Mouse (Mus musculus) CH12.LX (cell line): ENCODE measurements around the gene Bhlhe40. TPM values are rescaled to one million over a fixed set of nuclear protein-coding genes. Genes with fewer than 3 reads are reported as not detected.

Experiments used
- DNase-seq: peaks from one replicate; pipeline ENCODE4 v3.0.0-alpha.2; 2013; ENCODE audit errors: extremely low read depth
- H3K27ac ChIP-seq: 2 replicates; pipeline ENCODE4 v1.5.1; 2012; ENCODE audit warnings: low read depth, mild to moderate bottlenecking, control low read depth, moderate library complexity; ENCODE audit not compliant: insufficient read depth
- H3K27me3 ChIP-seq: replicated peaks from 2 replicates; pipeline ENCODE3; 2012; ENCODE audit warnings: inconsistent platforms
- H3K36me3 ChIP-seq, 2 experiments: replicated peaks in 1 of 2; 2 replicates each; pipeline versions ENCODE3 to v1.6.1; 2012; ENCODE audit warnings: inconsistent platforms in 1 of 2, low read length in 1 of 2, mild to moderate bottlenecking in 1 of 2, mixed read lengths in 1 of 2, moderate library complexity in 1 of 2; ENCODE audit not compliant: control insufficient read depth in 1 of 2, insufficient read depth in 1 of 2
- H3K4me1 ChIP-seq, 2 experiments: 2 replicates each; pipeline ENCODE4 v1.6.1; 2012; ENCODE audit warnings: inconsistent platforms in 1 of 2, moderate library complexity in 1 of 2; ENCODE audit not compliant: insufficient read depth in 2 of 2, control insufficient read depth in 1 of 2
- H3K4me2 ChIP-seq: 2 replicates; pipeline ENCODE4 v1.6.1; 2012; ENCODE audit warnings: low read depth, mild to moderate bottlenecking, control low read depth; ENCODE audit not compliant: poor library complexity, insufficient read depth, severe bottlenecking
- H3K4me3 ChIP-seq, 3 experiments: fragments of 150-350 bp in 1 of 3; sonication (generic) in 1 of 3; replicated peaks in 1 of 3; 2 replicates each; pipeline versions ENCODE3 to v1.5.1; 2011 to 2012; ENCODE audit warnings: low read depth in 2 of 3, low read length in 2 of 3, mild to moderate bottlenecking in 2 of 3, moderate library complexity in 2 of 3, control low read depth in 1 of 3, improper control_type of control experiment in 1 of 3, inconsistent platforms in 1 of 3, mixed read lengths in 1 of 3; ENCODE audit not compliant: poor library complexity in 1 of 3
- H3K79me2 ChIP-seq: replicated peaks from 2 replicates; pipeline ENCODE4 v1.6.1; 2012; ENCODE audit warnings: mild to moderate bottlenecking, moderate library complexity; ENCODE audit not compliant: control insufficient read depth, poor library complexity, insufficient read depth, severe bottlenecking; ENCODE audit errors: extremely low read depth
- H3K9ac ChIP-seq: 2 replicates; pipeline ENCODE4 v1.6.1; 2012; ENCODE audit warnings: low read depth, mild to moderate bottlenecking, control low read depth, moderate library complexity; ENCODE audit not compliant: insufficient read depth
- H3K9me3 ChIP-seq: replicated peaks from 2 replicates; pipeline ENCODE3; 2012; ENCODE audit warnings: low read length, inconsistent platforms, mixed read lengths
- BHLHE40 ChIP-seq: IDR thresholded peaks from 2 replicates; pipeline ENCODE4 v1.6.1; 2011; ENCODE audit warnings: mild to moderate bottlenecking, low read depth, low read length, improper control_type of control experiment
- CHD1 ChIP-seq: IDR thresholded peaks from 2 replicates; pipeline ENCODE4 v1.6.1; 2012; ENCODE audit warnings: low read depth, low read length, improper control_type of control experiment, inconsistent platforms
- CHD2 ChIP-seq: IDR thresholded peaks from 2 replicates; pipeline ENCODE4 v1.6.1; 2011; ENCODE audit warnings: low read length, improper control_type of control experiment
- CTCF ChIP-seq, 2 experiments: IDR thresholded peaks in 1 of 2; conservative IDR thresholded peaks in 1 of 2; 2 replicates each; pipeline ENCODE4 v1.5.1; 2011 to 2012; ENCODE audit warnings: low read depth in 2 of 2, low read length in 2 of 2, improper control_type of control experiment in 1 of 2, inconsistent platforms in 1 of 2, mild to moderate bottlenecking in 1 of 2, moderate library complexity in 1 of 2
- E2F4 ChIP-seq: IDR thresholded peaks from 2 replicates; pipeline ENCODE4 v1.6.1; 2011; ENCODE audit warnings: low read depth, low read length, improper control_type of control experiment; ENCODE audit not compliant: insufficient replicate concordance
- ELF1 ChIP-seq: IDR thresholded peaks from 2 replicates; pipeline ENCODE4 v1.6.1; 2014; ENCODE audit warnings: low read depth, mild to moderate bottlenecking, inconsistent platforms, low read length, improper control_type of control experiment
- EP300 ChIP-seq: IDR thresholded peaks from 2 replicates; pipeline ENCODE4 v1.6.1; 2011; ENCODE audit warnings: low read length, improper control_type of control experiment
- ETS1 ChIP-seq: conservative IDR thresholded peaks from 2 replicates; pipeline ENCODE4 v1.6.1; 2012; ENCODE audit warnings: low read depth, mild to moderate bottlenecking, inconsistent platforms, low read length, improper control_type of control experiment, moderate library complexity
- GABPA ChIP-seq: IDR thresholded peaks from 2 replicates; pipeline ENCODE4 v1.6.1; 2012; ENCODE audit warnings: low read depth, low read length, improper control_type of control experiment, inconsistent platforms; ENCODE audit not compliant: insufficient replicate concordance
- HCFC1 ChIP-seq: IDR thresholded peaks from 2 replicates; pipeline ENCODE4 v1.6.1; 2012; ENCODE audit warnings: low read depth, mild to moderate bottlenecking, inconsistent platforms, low read length, improper control_type of control experiment
- IRF4 ChIP-seq: IDR thresholded peaks from 2 replicates; pipeline ENCODE4 v1.6.1; 2014; ENCODE audit warnings: low read depth, mild to moderate bottlenecking, inconsistent platforms, low read length, improper control_type of control experiment
- JUN ChIP-seq: IDR thresholded peaks from 2 replicates; pipeline ENCODE4 v1.6.1; 2011; ENCODE audit warnings: low read depth, mild to moderate bottlenecking, low read length, improper control_type of control experiment, moderate library complexity; ENCODE audit not compliant: insufficient read depth
- JUND ChIP-seq: conservative IDR thresholded peaks from 2 replicates; pipeline ENCODE4 v1.6.1; 2011; ENCODE audit warnings: low read depth, low read length, improper control_type of control experiment
- KAT2A ChIP-seq: IDR thresholded peaks from 2 replicates; pipeline ENCODE4 v1.6.1; 2012; ENCODE audit warnings: low read length, improper control_type of control experiment, inconsistent platforms; ENCODE audit not compliant: insufficient replicate concordance
- MAFK ChIP-seq: IDR thresholded peaks from 2 replicates; pipeline ENCODE4 v1.6.1; 2011; ENCODE audit warnings: low read length, improper control_type of control experiment; ENCODE audit not compliant: insufficient replicate concordance
- MAX ChIP-seq: IDR thresholded peaks from 2 replicates; pipeline ENCODE4 v1.6.1; 2011; ENCODE audit warnings: low read length, improper control_type of control experiment
- MAZ ChIP-seq: IDR thresholded peaks from 2 replicates; pipeline ENCODE4 v1.6.1; 2012; ENCODE audit warnings: low read depth, mild to moderate bottlenecking, inconsistent platforms, low read length, improper control_type of control experiment, moderate library complexity
- MEF2A ChIP-seq: IDR thresholded peaks from 2 replicates; pipeline ENCODE4 v1.6.1; 2014; ENCODE audit warnings: low read depth, mild to moderate bottlenecking, inconsistent platforms, low read length, improper control_type of control experiment, borderline replicate concordance
- MXI1 ChIP-seq: IDR thresholded peaks from 2 replicates; pipeline ENCODE4 v1.6.1; 2011; ENCODE audit warnings: mild to moderate bottlenecking, low read depth, low read length, improper control_type of control experiment
- MYC ChIP-seq: IDR thresholded peaks from 2 replicates; pipeline ENCODE4 v1.6.1; 2011; ENCODE audit warnings: low read depth, mild to moderate bottlenecking, improper control_type of control experiment, low read length
- NELFE ChIP-seq: IDR thresholded peaks from 2 replicates; pipeline ENCODE4 v1.6.1; 2011; ENCODE audit warnings: low read depth, low read length, improper control_type of control experiment
- NRF1 ChIP-seq: IDR thresholded peaks from 2 replicates; pipeline ENCODE4 v1.6.1; 2014; ENCODE audit warnings: low read depth, mild to moderate bottlenecking, inconsistent platforms, low read length, improper control_type of control experiment, moderate library complexity
- PAX5 ChIP-seq: IDR thresholded peaks from 2 replicates; pipeline ENCODE4 v1.6.1; 2012; ENCODE audit warnings: low read length, inconsistent platforms, mixed read lengths
- POLR2A ChIP-seq: IDR thresholded peaks from 2 replicates; pipeline ENCODE4 v1.6.1; 2011; ENCODE audit warnings: low read depth, mild to moderate bottlenecking, improper control_type of control experiment, low read length
- POLR2AphosphoS2 ChIP-seq: IDR thresholded peaks from 2 replicates; pipeline ENCODE4 v1.6.1; 2011; ENCODE audit warnings: low read depth, low read length, improper control_type of control experiment
- RAD21 ChIP-seq: IDR thresholded peaks from 2 replicates; pipeline ENCODE4 v1.6.1; 2011; ENCODE audit warnings: low read depth, mild to moderate bottlenecking, low read length, improper control_type of control experiment, moderate library complexity
- SIN3A ChIP-seq: IDR thresholded peaks from 2 replicates; pipeline ENCODE4 v1.6.1; 2012; ENCODE audit warnings: low read length, improper control_type of control experiment, inconsistent platforms
- SMC3 ChIP-seq: IDR thresholded peaks from 2 replicates; pipeline ENCODE4 v1.6.1; 2011; ENCODE audit warnings: low read depth, low read length, improper control_type of control experiment
- TBP ChIP-seq: conservative IDR thresholded peaks from 2 replicates; pipeline ENCODE4 v1.6.1; 2011; ENCODE audit warnings: low read depth, low read length, improper control_type of control experiment
- TCF12 ChIP-seq: IDR thresholded peaks from 2 replicates; pipeline ENCODE4 v1.6.1; 2014; ENCODE audit warnings: low read depth, mild to moderate bottlenecking, inconsistent platforms, low read length, improper control_type of control experiment
- UBTF ChIP-seq: IDR thresholded peaks from 2 replicates; pipeline ENCODE4 v1.6.1; 2012; ENCODE audit warnings: low read depth, mild to moderate bottlenecking, inconsistent platforms, low read length, improper control_type of control experiment, moderate library complexity
- USF1 ChIP-seq: IDR thresholded peaks from 2 replicates; pipeline ENCODE4 v1.6.1; 2014; ENCODE audit warnings: low read depth, mild to moderate bottlenecking, inconsistent platforms, low read length, improper control_type of control experiment
- USF2 ChIP-seq: conservative IDR thresholded peaks from 2 replicates; pipeline ENCODE4 v1.6.1; 2011; ENCODE audit warnings: low read depth, low read length, improper control_type of control experiment
- ZC3H11A ChIP-seq: IDR thresholded peaks from 2 replicates; pipeline ENCODE4 v1.6.1; 2012; ENCODE audit warnings: low read depth, mild to moderate bottlenecking, inconsistent platforms, low read length, improper control_type of control experiment
- ZKSCAN1 ChIP-seq: IDR thresholded peaks from 2 replicates; pipeline ENCODE4 v1.6.1; 2012; ENCODE audit warnings: low read depth, inconsistent platforms, low read length, improper control_type of control experiment, borderline replicate concordance
- ZMIZ1 ChIP-seq: IDR thresholded peaks from 2 replicates; pipeline ENCODE4 v1.6.1; 2012; ENCODE audit warnings: low read depth, mild to moderate bottlenecking, inconsistent platforms, low read length, improper control_type of control experiment
- ZNF384 ChIP-seq: IDR thresholded peaks from 2 replicates; pipeline ENCODE4 v1.6.1; 2012; ENCODE audit warnings: low read depth, low read length, improper control_type of control experiment, inconsistent platforms
- dilution Hi-C: fragments of 300-500 bp; cut with MboI; formaldehyde crosslinking; loops from 2 replicates; pipeline ENCODE4 v1.14.3; 2020; ENCODE audit warnings: low sequenced_read_pairs; ENCODE audit not compliant: extremely low pct_unique_long_range_greater_than_20kb, extremely low pct_ligation_motif_present
- in situ Hi-C: fragments of 300-500 bp; cut with MboI; formaldehyde crosslinking; loops from 3 replicates; pipeline ENCODE4 v1.14.3; 2019; ENCODE audit warnings: low sequenced_read_pairs, low pct_ligation_motif_present, low pct_unique_long_range_greater_than_20kb, mixed read lengths
- polyA plus RNA-seq: library from polyadenylated mRNA; unstranded; fragments of >175 nt; gene quantifications from 2 replicates; pipeline ENCODE4 v1.2.1, GENCODE M21; 2012; ENCODE audit warnings: low read depth; ENCODE audit not compliant: insufficient read length
- total RNA-seq, 2 experiments: library from RNA; depleted of rRNA; stranded (reverse); fragments of 300-350 nt in 1 of 2; fragments of >200 nt in 1 of 2; gene quantifications; 2 replicates each; pipeline ENCODE4 v1.2.3; 2012 to 2014

The Bhlhe40 gene
- total and polyA plus RNA-seq, 3 experiments = 55.4 to 130 (median 117) TPM

DNA sequence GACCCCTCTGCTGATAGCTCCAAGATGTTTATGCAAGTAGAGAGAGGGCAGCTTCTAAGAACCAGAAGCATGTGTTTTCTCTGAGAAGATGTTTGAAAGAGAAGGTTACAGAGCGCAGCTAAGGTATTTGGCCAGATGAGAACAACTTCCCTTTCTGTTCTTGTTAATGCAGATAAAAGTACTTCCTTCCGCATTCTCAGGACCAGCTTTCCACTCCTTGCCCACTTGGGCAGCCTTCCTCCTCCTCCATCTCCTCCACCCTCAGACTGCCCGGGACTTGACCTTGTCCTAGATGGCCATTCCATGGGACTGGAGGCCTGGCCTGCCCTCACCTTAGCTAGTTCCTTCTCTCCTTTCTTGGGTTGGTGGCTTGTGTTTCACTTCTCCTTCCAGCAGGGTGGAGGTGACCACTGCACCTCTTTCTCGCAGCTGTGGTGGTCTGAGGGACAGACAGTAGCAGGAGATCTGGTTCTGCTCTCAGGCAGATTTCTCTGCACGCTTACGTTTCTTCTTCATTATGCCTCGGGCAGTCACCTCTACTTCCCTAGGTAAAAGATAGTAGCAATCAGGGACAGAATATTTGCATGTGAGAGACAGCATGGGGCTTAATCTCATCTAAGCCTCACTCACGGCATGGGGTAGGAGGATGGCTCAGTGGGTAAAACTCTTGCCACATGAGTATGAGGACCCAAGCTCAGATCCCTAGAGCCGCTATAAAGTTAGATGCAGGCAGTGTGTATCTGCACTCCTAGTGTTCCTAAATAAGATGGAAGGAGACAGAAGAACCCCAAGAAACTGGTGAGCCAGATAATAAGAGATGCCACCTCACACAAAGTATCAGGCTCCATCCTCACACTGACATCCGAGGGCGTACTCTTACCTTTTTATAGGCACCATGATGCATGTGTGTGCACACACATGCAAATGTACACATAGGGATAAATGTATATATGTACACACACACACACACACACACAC, 35.7 kb downstream of the Bhlhe40 start:
- H3K27me3 ChIP-seq = no peaks in the 10 kb centered on the region
- in situ Hi-C loops (no loop called here), dilution Hi-C loops (no loop called here)
- H3K4me3 ChIP-seq = peak overlapping the region; percentile 21 to 36 (median 28)
- peak; percentile 92 for DNase-seq
- H3K9ac ChIP-seq = peak overlapping the region; percentile 49
- H3K4me2 ChIP-seq = peak overlapping the region; percentile 77
- no peaks in the 10 kb centered on the region for H3K36me3 ChIP-seq
- H3K27ac ChIP-seq = peak overlapping the region; percentile 96
- H3K4me1 ChIP-seq = peaks cover 48 to 84% of the 10 kb centered on the region in 2 experiments
- no peaks in the 10 kb centered on the region for H3K79me2 ChIP-seq
- no peaks in the 10 kb centered on the region for H3K9me3 ChIP-seq
- TF ChIP-seq IRF4 = peak; percentile 96
- TF ChIP-seq USF2 = no peak
- TF ChIP-seq ZC3H11A = no peak
- TF ChIP-seq JUN = no peak
- TF ChIP-seq GABPA = no peak
- peak; percentile 54 for TF ChIP-seq MAZ
- TF ChIP-seq NRF1 = no peak
- TF ChIP-seq MAX = peak; percentile 88
- TF ChIP-seq SMC3 = no peak; the same call in none of the 2 replicates
- TF ChIP-seq E2F4 = no peak
- TF ChIP-seq RAD21 = no peak; the same call in 1 of the 2 replicates
- TF ChIP-seq ZMIZ1 = no peak; the same call in none of the 2 replicates
- TF ChIP-seq TBP = peak; percentile 42; the same call in 1 of the 2 replicates
- peak; percentile 46 for TF ChIP-seq POLR2A
- TF ChIP-seq ELF1 = peak; percentile 7; the same call in 1 of the 2 replicates
- no peak for TF ChIP-seq ZKSCAN1
- no peak for TF ChIP-seq POLR2AphosphoS2
- no peak for TF ChIP-seq USF1
- no peak for TF ChIP-seq PAX5
- no peak; the same call in 1 of the 2 replicates for TF ChIP-seq HCFC1
- TF ChIP-seq CHD1 = peak; percentile 63
- TF ChIP-seq JUND = 0 out of 2 replicates have a peak, but pooled peaks have one; percentile 45
- 0 out of 2 replicates have a peak, but pooled peaks have one; percentile 59 for TF ChIP-seq KAT2A
- 0 out of 2 replicates have a peak, but pooled peaks have one; percentile 68 for TF ChIP-seq CHD2
- peak; percentile 26; the same call in 1 of the 2 replicates for TF ChIP-seq NELFE
- no peak; the same call in 1 of the 2 replicates for TF ChIP-seq ZNF384
- TF ChIP-seq SIN3A = peak; percentile 79
- peak; percentile 70; the same call in 1 of the 2 replicates for TF ChIP-seq MYC
- TF ChIP-seq UBTF = no peak
- peak; percentile 95 for TF ChIP-seq BHLHE40
- TF ChIP-seq CTCF (conservative IDR thresholded peaks at IDR 0.05 in 1 of 2, IDR thresholded peaks at IDR 0.05 in 1 of 2; ENCODE audit: low read depth in 2 of 2, low read length in 2 of 2) = no peak
- peak; percentile 75 for TF ChIP-seq MXI1
- TF ChIP-seq TCF12 = peak; percentile 92
- TF ChIP-seq ETS1 = peak; percentile 87
- peak; percentile 91 for TF ChIP-seq EP300
- peak; percentile 58; the same call in 1 of the 2 replicates for TF ChIP-seq MAFK
- peak; percentile 77; the same call in 1 of the 2 replicates for TF ChIP-seq MEF2A
